Mouse (Mus musculus): ENCODE measurements around the gene Lars2.
A peak's percentile ranks its signal among the peaks of the same experiment; 100 is the strongest.

The Lars2 gene

GRCm38 (mm10) chr9:123394856-123395255 lies 28.1 kb downstream of the Lars2 start:
- DNase-seq, result no peak

GRCm38 (mm10) chr9:123397701-123398100 lies 31.0 kb downstream of the Lars2 start:
- DNase-seq, result no peak

- no peak for DNase-seq
These were observed 35.5 kb downstream of the Lars2 start for GRCm38 (mm10) chr9:123402215-123402614.

GRCm38 (mm10) chr9:123403031-123403430 lies 36.3 kb downstream of the Lars2 start:
- no peak for DNase-seq

GRCm38 (mm10) chr9:123405231-123405630 lies 38.5 kb downstream of the Lars2 start:
- no peak for DNase-seq

GRCm38 (mm10) chr9:123408771-123409170 lies 42.0 kb downstream of the Lars2 start:
- no peak for DNase-seq

GRCm38 (mm10) chr9:123429863-123430262 lies 63.1 kb downstream of the Lars2 start:
- DNase-seq, result no peak

- peak; percentile 56 for DNase-seq
These were observed 64.2 kb downstream of the Lars2 start for GRCm38 (mm10) chr9:123430973-123431372.

- DNase-seq, result no peak
These were observed 71.5 kb downstream of the Lars2 start for GRCm38 (mm10) chr9:123438223-123438622.

GRCm38 (mm10) chr9:123440230-123441058 lies 73.7 kb downstream of the Lars2 start:
- peak; percentile 46 for DNase-seq

GRCm38 (mm10) chr9:123447101-123447500 lies 80.4 kb downstream of the Lars2 start:
- peak; percentile 47 for DNase-seq

- no peak for DNase-seq
These were observed 81.9 kb downstream of the Lars2 start for GRCm38 (mm10) chr9:123448594-123448993.

GRCm38 (mm10) chr9:123450174-123450573 lies 83.4 kb downstream of the Lars2 start:
- peak; percentile 77 for DNase-seq

GRCm38 (mm10) chr9:123451772-123452171 lies 85.0 kb downstream of the Lars2 start:
- DNase-seq, result no peak

- DNase-seq, result peak; percentile 53
These were observed 90.2 kb downstream of the Lars2 start for GRCm38 (mm10) chr9:123456634-123457602.

- peak; percentile 54 for DNase-seq
These were observed 90.9 kb downstream of the Lars2 start for GRCm38 (mm10) chr9:123457603-123458002.

GRCm38 (mm10) chr9:123467141-123467620 lies 100.5 kb downstream of the Lars2 start:
- peak; percentile 28 for DNase-seq

GRCm38 (mm10) chr9:123468406-123469085 lies 101.8 kb downstream of the Lars2 start:
- DNase-seq, result no peak

GRCm38 (mm10) chr9:123469087-123469486 lies 102.4 kb downstream of the Lars2 start:
- DNase-seq, result peak; percentile 31

- DNase-seq, result peak; percentile 43
These were observed 106.7 kb downstream of the Lars2 start for GRCm38 (mm10) chr9:123473377-123473776.

GRCm38 (mm10) chr9:123475569-123475968 lies 108.8 kb downstream of the Lars2 start:
- peak; percentile 51 for DNase-seq

GRCm38 (mm10) chr9:123478031-123478585 lies 111.4 kb downstream of the Lars2 start:
- DNase-seq, result peak; percentile 67
